Mouse (Mus musculus): ENCODE data around the gene Gm49342. TPM values are rescaled to one million over a fixed set of nuclear protein-coding genes. Genes with fewer than 3 reads are reported as not detected.
A peak's percentile ranks its signal among the peaks of the same experiment; 100 is the strongest.
"Not testable (repeated sequence)": the region's sequence is repeated elsewhere in the genome, so short reads cannot be mapped to it uniquely, and the experiment has no call there.

Gm49342 gene
- total RNA-seq (2014; rRNA removed; ENCODE audit: low replicate concordance) (17.5 TPM in 1 of 2 replicates, not detected in the other), polyA plus RNA-seq (2015; fragmentation: Nextera tagmentation; extraction: Ambion mirVana) (not detected in 2 replicates)

DNA sequence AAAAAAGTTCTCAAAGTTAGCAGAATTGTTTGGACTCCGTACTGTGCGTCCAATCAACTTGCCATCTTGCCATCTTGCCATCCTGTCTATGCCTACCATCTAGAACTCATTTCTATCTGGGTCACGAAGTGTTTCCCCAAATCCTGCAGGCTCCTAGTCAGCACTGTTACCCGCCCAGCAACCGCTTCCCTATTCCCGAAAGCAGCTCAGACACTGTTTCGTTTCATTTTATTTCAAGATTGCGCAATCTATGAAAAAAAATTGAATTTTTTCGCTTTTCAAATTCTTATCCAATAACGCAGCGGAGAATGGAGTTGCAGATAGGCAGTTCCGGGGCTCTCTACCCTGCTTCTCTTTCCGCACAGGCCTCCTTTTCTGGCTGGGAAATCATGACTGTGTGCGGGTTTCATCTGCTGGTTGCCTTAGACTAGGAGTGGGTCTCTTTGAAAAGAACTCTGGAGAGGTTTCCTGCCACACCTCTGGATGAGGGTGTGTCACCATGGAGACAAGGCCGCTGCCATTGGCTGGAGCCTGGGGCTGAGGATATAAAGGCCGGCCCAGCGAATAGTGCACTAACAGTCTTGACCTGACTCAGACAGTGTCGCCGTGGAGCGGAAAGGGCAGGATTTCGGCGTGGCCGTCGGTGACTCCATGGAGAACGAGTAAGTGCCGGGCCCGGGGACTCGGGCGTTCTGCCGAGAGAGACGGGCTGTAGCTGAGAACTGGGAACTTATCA lies at the start of gene Gm49342:
Gm49342 (plus strand) TSS at position 586 of the 736 bp plus-strand sequence.
- Histone ChIP-seq H3K9me3 (replicated peaks; ENCODE audit: control insufficient read depth, low read length) (no peaks in the 10 kb centered on the region), H3K4me3 (ENCODE audit: low read depth, low read length) (peak within 1 kb of the TSS; percentile 63), H3K27ac (ENCODE audit: low read depth) (peak within 1 kb of the TSS; percentile 89), H3K4me2 (ENCODE audit: low read depth, low read length) (peak within 1 kb of the TSS; percentile 72), H3K36me3 (replicated peaks; ENCODE audit: control insufficient read depth, insufficient read depth, low read length) (no peaks in the 10 kb centered on the region), H3K27me3 (ENCODE audit: control insufficient read depth, insufficient read depth, low read length) (no peaks in the 10 kb centered on the region), H3K9ac (replicated peaks; ENCODE audit: low read depth, low read length) (peak within 1 kb of the TSS; percentile 46; the same call in 1 of the 2 replicates), H3K4me1 (ENCODE audit: control insufficient read depth, insufficient read depth) (0 out of 2 replicates have a peak, but pooled peaks cover 8% of the 10 kb centered on the region)
- ATAC-seq (ENCODE audit: insufficient read depth, low read depth): peak; percentile 98
- TF ChIP-seq CTCF (IDR thresholded peaks at IDR 0.05; ENCODE audit: low read depth) (peak; percentile 36), EP300 (IDR thresholded peaks at IDR 0.05; ENCODE audit: low read depth) (no peak)
- DNase-seq (ENCODE audit: low spot score): peak; percentile 94
- WGBS: 12% methylated on average over 31 of the region's 31 CpGs

DNA sequence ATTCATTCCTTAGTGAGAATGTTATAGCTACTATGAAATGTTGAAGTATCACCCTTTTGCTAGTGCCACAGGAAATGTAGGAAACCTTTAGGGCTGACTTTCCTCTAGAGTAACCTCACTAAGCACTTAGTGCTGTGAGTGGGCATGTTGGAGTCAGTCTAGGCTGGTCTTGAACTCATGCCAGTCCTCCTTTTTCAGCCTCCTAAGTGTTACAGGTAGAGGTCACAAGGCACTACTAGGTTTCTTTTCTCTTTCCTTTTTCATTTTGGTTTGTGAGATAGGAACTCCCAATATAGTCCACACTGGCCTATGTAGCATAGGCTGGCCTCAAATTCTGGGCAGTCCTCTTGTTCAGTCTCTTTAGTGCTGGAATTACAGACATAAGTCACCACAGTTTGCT lies 48.9 kb upstream of the Gm49342 start:
- ATAC-seq (ENCODE audit: insufficient read depth, low read depth) (no peak), DNase-seq (ENCODE audit: low spot score) (no peak)
- H3K9me3 ChIP-seq (replicated peaks; ENCODE audit: control insufficient read depth, low read length): no peaks in the 10 kb centered on the region
- no peaks in the 10 kb centered on the region for H3K36me3 ChIP-seq (replicated peaks; ENCODE audit: control insufficient read depth, insufficient read depth, low read length)
- no peak overlapping the region for H3K4me2 ChIP-seq (ENCODE audit: low read depth, low read length)
- no peaks in the 10 kb centered on the region for H3K4me1 ChIP-seq (ENCODE audit: control insufficient read depth, insufficient read depth)
- no peak overlapping the region for H3K9ac ChIP-seq (replicated peaks; ENCODE audit: low read depth, low read length)
- TF ChIP-seq CTCF (IDR thresholded peaks at IDR 0.05; ENCODE audit: low read depth): no peak
- TF ChIP-seq EP300 (IDR thresholded peaks at IDR 0.05; ENCODE audit: low read depth): no peak
- no peak overlapping the region for H3K27ac ChIP-seq (ENCODE audit: low read depth)
- H3K4me3 ChIP-seq (ENCODE audit: low read depth, low read length): no peak overlapping the region
- no peaks in the 10 kb centered on the region for H3K27me3 ChIP-seq (ENCODE audit: control insufficient read depth, insufficient read depth, low read length)

DNA sequence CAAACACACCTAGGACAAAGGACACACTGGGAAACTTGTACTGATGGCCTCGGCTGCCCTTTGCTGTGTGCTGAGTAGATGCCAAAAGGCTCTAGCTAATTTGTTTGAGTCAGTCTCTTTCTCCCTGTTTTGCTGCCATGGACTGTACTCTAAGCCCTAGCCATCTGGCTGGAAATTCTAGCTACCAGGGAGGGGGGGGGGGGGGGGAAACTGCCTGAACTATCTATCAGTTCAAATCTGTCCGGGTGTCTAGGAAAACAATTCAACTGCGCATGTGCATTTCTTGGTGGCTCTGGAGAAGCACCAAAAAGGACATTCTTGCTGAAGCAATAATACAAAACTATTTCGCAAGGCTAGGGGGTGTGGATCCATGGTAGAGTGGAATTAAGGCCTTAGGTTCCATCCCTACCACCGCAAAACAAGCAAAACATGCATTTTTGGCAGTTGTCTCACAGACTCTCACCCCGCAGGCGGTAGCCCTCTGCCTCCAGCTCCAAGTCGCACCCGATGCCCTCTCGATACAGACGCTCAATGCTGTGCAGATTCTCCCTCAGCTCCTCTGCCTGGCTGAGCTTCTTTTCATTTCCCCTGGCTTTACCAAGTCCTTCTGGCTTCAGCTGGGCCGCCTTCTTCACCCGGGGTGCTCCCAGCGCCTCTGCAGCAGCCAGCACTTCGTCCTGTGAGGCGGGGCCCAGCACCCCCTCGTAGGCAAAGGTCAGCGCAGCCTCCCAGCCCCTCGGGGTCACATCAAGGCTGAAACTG lies 48.2 kb upstream of the Gm49342 start:
- Histone ChIP-seq H3K36me3 (replicated peaks; ENCODE audit: control insufficient read depth, insufficient read depth, low read length) (no peaks in the 10 kb centered on the region), H3K9ac (replicated peaks; ENCODE audit: low read depth, low read length) (peak overlapping the region; percentile 23; the same call in 1 of the 2 replicates), H3K4me2 (ENCODE audit: low read depth, low read length) (peak overlapping the region; percentile 70), H3K27ac (ENCODE audit: low read depth) (no peak overlapping the region), H3K9me3 (replicated peaks; ENCODE audit: control insufficient read depth, low read length) (no peaks in the 10 kb centered on the region), H3K4me1 (ENCODE audit: control insufficient read depth, insufficient read depth) (no peaks in the 10 kb centered on the region), H3K4me3 (ENCODE audit: low read depth, low read length) (peak overlapping the region; percentile 39), H3K27me3 (ENCODE audit: control insufficient read depth, insufficient read depth, low read length) (no peaks in the 10 kb centered on the region)
- TF ChIP-seq EP300 (IDR thresholded peaks at IDR 0.05; ENCODE audit: low read depth) (no peak), CTCF (IDR thresholded peaks at IDR 0.05; ENCODE audit: low read depth) (no peak)
- DNase-seq (ENCODE audit: low spot score) (no peak), ATAC-seq (ENCODE audit: insufficient read depth, low read depth) (no peak)
- WGBS: 21% methylated on average over 19 of the region's 19 CpGs

DNA sequence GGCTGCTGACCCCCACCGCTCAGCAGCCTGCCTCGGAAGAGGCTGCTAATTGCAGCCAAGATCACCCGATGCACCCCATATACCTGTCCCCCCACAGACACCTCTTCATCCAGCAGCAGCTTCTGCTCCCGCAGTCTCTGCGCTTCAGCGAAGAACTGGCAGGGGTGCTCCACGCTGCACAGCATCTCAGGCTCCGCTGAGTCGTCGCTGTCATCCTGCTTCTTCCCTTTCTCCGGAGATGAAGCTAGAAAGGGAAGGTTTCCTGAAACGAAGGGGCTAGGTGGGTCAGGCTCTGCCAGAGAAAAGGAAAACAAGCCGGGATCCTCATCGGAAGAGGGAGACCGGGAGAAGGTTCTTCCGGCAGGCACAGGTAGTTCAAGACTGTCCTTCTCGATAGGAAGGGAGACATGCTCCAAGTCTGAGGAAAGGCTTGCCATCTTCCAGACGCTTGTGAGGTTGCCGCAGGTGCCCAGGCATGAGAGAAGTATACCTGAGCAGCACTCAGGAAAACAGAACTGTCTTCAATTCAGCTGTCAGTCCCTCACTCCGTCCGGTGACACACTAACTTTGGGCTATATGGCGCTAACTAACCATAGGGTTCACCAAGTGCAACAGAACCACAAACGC lies 47.5 kb upstream of the Gm49342 start:
- Histone ChIP-seq H3K4me2 (ENCODE audit: low read depth, low read length) (peak overlapping the region; percentile 70), H3K4me3 (ENCODE audit: low read depth, low read length) (peak overlapping the region; percentile 39), H3K27ac (ENCODE audit: low read depth) (no peak overlapping the region), H3K27me3 (ENCODE audit: control insufficient read depth, insufficient read depth, low read length) (no peaks in the 10 kb centered on the region), H3K36me3 (replicated peaks; ENCODE audit: control insufficient read depth, insufficient read depth, low read length) (no peaks in the 10 kb centered on the region), H3K9ac (replicated peaks; ENCODE audit: low read depth, low read length) (peak overlapping the region; percentile 23; the same call in 1 of the 2 replicates), H3K4me1 (ENCODE audit: control insufficient read depth, insufficient read depth) (no peaks in the 10 kb centered on the region), H3K9me3 (replicated peaks; ENCODE audit: control insufficient read depth, low read length) (no peaks in the 10 kb centered on the region)
- WGBS: 14% methylated on average over 23 of the region's 23 CpGs
- ATAC-seq (ENCODE audit: insufficient read depth, low read depth) (no peak), DNase-seq (ENCODE audit: low spot score) (no peak)
- TF ChIP-seq EP300 (IDR thresholded peaks at IDR 0.05; ENCODE audit: low read depth): no peak
- TF ChIP-seq CTCF (IDR thresholded peaks at IDR 0.05; ENCODE audit: low read depth): no peak

DNA sequence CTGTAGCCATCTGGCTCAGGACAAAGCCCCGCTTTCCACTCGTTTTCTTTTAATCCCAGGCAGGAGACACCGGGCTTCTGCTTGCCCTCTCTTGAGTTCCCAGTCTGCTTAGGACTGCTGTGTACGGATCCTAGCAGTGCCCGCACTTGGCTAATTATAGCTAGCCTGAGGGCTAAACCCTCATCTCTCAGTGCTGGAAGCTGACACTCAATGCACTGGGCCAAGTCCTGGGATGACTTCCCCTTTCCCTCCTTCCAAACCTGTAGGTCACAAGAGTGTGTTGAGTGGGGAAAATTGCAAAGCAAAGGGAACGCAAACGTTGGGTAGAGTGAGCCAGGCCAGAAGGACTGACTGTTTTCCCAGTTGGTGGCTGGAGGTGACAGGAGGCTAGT lies 46.9 kb upstream of the Gm49342 start, which contains the start of gene Klhl33:
Klhl33 (minus strand) TSS at position 134 of the 392 bp plus-strand sequence.
- no peak within 1 kb of the TSS for H3K27ac ChIP-seq (ENCODE audit: low read depth)
- peak; percentile 57 for ATAC-seq (ENCODE audit: insufficient read depth, low read depth)

DNA sequence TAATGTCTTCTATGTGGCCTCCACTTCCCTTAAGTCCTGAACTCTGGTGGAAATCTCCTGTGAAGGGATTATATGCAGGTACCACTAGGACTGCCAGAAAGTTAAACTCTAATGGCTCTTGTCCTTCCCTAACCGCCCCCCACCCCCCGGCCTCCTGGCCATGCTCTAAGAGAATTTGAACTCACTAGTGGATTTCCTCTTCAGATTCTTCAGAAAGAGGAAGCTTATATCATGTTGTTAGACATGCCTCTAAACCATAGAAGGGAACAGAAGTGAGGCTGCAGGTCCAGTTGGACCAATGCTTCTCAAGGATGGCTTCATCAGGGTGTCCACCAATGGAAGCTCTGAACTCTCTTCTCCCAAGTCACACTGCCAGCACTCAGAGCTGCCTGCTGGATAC lies 46.3 kb upstream of the Gm49342 start:
- H3K9me3 ChIP-seq (replicated peaks; ENCODE audit: control insufficient read depth, low read length); DNase-seq (ENCODE audit: low spot score); H3K27me3 ChIP-seq (ENCODE audit: control insufficient read depth, insufficient read depth, low read length); H3K4me3 ChIP-seq (ENCODE audit: low read depth, low read length); H3K27ac ChIP-seq (ENCODE audit: low read depth); H3K36me3 ChIP-seq (replicated peaks; ENCODE audit: control insufficient read depth, insufficient read depth, low read length); ATAC-seq (ENCODE audit: insufficient read depth, low read depth); H3K4me1 ChIP-seq (ENCODE audit: control insufficient read depth, insufficient read depth); H3K9ac ChIP-seq (replicated peaks; ENCODE audit: low read depth, low read length); H3K4me2 ChIP-seq (ENCODE audit: low read depth, low read length): not testable (repeated sequence)
- 87% methylated on average over 2 of the region's 2 CpGs for WGBS

More for the DNA sequence above, 46.9 kb upstream of the Gm49342 start, which contains the start of gene Klhl33:
- Histone ChIP-seq H3K4me1 (ENCODE audit: control insufficient read depth, insufficient read depth) (no peaks in the 10 kb centered on the region), H3K4me3 (ENCODE audit: low read depth, low read length) (peak within 1 kb of the TSS; percentile 39), H3K9me3 (replicated peaks; ENCODE audit: control insufficient read depth, low read length) (no peaks in the 10 kb centered on the region), H3K9ac (replicated peaks; ENCODE audit: low read depth, low read length) (peak within 1 kb of the TSS; percentile 23; the same call in 1 of the 2 replicates), H3K27me3 (ENCODE audit: control insufficient read depth, insufficient read depth, low read length) (no peaks in the 10 kb centered on the region), H3K36me3 (replicated peaks; ENCODE audit: control insufficient read depth, insufficient read depth, low read length) (no peaks in the 10 kb centered on the region), H3K4me2 (ENCODE audit: low read depth, low read length) (peak within 1 kb of the TSS; percentile 70)
- peak; percentile 57 for DNase-seq (ENCODE audit: low spot score)
- 32% methylated on average over 7 of the region's 7 CpGs for WGBS
- TF ChIP-seq CTCF (IDR thresholded peaks at IDR 0.05; ENCODE audit: low read depth) (no peak), EP300 (IDR thresholded peaks at IDR 0.05; ENCODE audit: low read depth) (no peak)

All from heart, postnatal 0 days (tissue).